Mouse (Mus musculus): ENCODE results near the gene Tnfsf13.

- TF ChIP-seq EP300 (IDR thresholded peaks at IDR 0.05; ENCODE audit: low read depth) (no peak), CTCF (IDR thresholded peaks at IDR 0.05; ENCODE audit: low read depth) (no peak)
Observed at GRCm38 (mm10) chr11:69686377-69686776, 793 bp upstream of the Tnfsf13 start.
